Mouse (Mus musculus): Measurements from ENCODE around the gene Fiz1.
"Not testable (repeated sequence)": the region's sequence is repeated elsewhere in the genome, so short reads cannot be mapped to it uniquely, and the experiment has no call there.

Gene Fiz1

DNA sequence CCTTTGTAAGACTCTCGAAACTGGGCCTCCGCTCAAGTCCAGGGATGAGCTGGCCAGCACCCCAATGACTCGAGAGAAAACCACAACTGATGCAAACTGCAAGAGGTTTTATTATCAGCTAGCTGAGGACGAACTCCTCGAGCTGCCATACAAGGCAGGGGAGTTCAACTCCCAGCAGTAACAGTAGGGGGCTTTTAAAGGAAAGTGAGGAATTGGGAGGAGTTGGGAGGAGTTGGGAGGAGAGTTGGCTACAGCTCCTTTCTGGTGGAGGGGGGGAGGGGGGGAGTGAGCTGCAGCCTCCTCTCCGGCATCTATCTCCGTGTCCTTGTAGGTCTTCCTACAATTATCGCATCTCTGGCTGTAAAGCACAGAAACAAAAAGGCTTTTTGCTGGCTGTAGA, 11.6 kb downstream of the Fiz1 start:
- not testable (repeated sequence) for DNase-seq (ENCODE audit: inconsistent ontology term)

DNA sequence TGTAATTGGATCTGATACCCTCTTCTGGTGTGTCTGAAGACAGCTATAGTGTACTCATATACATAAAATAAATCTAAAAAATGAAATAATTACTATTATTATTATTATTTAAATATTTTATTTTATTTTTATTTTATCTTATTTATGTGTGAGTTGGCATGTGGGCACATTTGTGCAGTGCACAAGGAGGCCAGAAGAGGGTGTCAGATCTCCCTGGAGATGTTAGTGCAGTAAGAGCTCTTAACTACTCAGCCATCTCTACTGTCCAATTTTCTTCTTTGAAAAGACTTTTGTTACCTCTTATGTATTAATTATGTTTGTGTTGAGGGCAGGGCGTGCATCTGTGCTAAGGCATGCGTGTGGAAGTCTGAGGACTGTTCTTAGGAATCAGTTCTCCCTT, 14.6 kb downstream of the Fiz1 start:
- no peak for DNase-seq (ENCODE audit: inconsistent ontology term)

DNA sequence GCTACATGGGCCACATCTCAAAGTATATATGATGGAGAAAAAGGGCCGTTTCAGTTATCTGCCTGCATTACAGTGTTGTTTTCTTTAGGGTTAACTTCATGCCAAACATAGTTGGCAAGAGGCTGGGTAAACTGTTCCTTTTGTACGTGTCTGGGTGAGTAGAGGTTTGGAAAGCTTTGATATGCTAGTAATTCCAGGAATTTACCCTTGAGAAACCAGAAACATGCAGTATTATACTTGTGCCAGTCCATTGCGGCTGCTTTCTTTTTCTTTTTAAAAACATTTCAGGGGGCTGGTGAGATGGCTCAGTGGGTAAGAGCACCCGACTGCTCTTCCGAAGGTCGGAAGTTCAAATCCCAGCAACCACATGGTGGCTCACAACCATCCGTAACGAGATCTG, 17.6 kb downstream of the Fiz1 start:
- peak; percentile 88 for DNase-seq (ENCODE audit: inconsistent ontology term)

DNA sequence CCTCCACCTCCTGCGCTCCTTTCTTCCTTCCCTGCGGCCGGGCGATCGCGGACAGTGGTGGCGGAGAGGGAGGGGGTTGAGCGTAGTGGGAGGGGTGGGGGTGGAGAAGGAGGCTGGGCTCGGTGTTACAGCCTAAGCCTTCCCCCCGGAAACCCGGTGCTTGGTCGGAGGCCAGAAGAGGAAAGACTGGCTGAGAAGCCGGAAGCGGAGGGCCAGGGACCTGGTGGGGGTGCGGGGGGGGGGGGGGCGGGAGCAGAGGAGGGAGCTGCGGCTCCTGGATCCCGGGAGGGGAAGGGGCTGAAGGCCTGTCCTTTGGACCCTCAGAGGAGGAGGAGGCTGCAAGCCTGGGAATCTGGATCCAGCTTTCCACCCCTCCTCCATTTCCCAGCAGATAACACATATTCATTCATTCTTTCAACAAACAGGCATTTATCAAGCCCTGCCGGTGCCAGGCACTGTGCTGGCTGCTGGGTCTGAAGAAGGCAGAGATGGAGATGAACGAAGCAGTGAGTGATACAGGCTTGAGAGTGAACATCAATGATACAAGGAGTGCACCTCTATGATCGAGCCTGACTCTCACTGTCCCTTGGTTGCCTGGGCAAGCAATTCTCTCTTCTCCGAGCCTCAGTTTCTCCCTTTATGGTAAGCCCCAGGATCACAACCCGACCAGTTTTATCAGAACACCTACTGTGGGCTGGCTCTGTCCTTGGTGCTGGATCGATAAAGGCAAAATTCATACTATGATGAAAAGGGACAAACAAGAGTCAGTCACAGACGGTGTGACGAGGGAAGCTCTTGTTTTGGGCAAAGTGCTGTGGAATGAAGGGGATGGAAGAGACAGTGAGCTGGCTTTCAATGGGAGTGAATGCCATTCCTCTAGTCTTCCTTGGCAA, 18.2 kb downstream of the Fiz1 start, which contains the start of gene Zfp579:
Gene Zfp579, minus strand, starts transcription at position 156 of the 893 bp plus-strand sequence.
- peak; percentile 96 for DNase-seq (ENCODE audit: inconsistent ontology term)

DNA sequence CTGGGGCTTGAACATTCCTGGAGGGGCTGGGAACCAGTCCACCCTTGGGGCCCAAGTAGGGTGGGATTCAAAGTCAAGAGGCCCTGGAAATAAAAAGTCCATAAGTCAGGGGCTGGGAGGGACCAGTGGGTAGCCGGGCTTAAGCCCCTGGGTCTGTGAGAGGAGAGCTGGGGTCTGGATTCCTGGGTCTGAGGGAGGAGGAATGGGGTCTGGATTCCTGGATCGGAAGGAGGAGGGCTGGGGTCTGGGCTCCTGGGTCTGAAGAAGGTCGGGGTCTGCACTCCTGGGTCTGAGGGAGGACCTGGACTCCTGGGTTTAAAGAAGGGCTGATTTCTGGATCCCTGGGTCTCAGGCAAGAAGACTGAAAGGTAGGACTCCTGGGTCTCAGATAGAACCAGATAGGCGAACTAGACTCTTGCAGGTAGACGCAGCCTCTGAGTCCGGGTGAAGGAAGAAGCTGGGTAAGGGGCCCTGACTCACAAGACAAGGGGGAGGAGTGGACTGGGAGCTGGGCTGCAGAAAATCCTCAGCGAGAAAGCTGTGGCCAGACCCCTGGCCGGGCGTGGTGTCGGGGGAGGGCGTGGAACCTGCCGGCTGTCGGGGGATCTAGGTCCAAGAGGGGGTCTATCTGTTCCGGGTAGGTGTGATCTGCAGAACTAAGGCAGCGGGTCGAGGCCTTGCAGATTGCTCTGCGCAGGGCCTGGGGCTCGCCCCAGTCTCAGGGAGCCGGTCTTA, 19.1 kb downstream of the Fiz1 start:
- peak; percentile 7 for DNase-seq (ENCODE audit: inconsistent ontology term)

DNA sequence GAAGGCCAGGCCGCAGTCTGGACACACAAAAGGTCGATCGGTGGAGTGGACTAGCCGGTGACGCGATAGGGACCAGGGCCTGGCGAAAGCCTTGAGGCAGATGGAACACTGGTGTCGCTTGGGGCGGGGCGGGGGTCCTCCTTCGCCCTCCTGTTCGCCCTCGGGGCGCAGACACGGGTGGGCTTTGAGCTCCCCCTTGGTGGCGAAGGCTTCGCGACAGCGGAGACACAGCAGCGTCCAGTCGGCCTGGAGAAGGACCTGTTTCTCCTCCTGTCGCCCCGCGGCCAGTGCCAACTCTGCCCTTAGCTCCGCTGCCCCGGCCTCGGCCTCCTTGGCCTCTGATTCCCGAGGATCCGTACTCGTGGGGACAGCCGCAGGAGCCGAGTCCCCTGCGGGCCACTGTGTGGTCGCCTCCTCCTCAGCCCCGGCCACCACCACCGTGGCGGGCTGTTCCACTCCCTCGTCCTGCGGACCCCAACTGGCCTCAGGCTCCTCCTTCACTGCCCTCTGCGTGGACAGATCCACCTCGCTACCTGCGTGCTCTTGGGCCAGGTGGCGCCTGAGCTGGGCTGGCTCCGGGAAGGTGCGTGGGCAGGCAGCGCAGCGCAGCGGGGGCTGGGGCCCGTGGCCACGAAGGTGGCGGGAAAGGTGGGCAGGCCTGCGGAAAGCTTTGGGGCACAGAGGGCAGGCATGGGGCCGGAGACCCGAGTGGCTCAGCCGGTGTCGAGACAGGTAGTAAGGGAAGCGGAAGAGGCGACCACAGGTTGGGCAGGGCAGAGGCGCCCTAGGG, 20.3 kb downstream of the Fiz1 start:
- no peak for DNase-seq (ENCODE audit: inconsistent ontology term)

DNA sequence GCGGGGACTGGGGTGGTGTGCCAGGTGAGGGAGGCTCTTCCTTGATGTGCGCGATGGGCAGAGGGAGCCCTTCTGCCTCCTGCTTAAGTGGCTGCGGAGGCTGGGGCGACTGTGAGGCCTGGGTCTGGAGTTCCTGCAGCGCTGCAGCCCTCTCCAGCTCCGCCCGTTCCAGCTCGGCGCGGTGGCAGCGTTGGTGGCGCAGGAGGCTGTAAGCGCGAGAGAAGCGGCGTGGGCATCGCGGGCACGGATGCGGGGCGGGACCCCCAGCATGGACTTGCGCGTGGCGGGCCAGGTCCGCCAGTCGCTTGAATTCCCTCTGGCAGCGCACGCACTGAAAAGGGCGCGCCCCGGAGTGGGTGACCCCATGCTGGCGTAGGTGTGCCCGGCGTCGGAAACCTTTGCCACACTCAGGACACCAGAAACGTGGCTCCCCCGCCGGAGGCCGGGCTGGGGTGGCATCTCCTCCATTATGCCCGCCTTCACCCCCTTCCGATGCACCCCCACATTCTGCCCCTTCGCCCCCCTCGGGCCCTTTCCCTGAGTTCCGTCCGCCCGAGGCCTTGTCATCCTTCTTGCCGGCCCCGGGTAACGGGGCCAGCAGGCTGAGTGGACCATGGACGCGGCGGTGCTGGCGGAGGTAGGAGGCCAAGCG, 21.0 kb downstream of the Fiz1 start:
- no peak for DNase-seq (ENCODE audit: inconsistent ontology term)

DNA sequence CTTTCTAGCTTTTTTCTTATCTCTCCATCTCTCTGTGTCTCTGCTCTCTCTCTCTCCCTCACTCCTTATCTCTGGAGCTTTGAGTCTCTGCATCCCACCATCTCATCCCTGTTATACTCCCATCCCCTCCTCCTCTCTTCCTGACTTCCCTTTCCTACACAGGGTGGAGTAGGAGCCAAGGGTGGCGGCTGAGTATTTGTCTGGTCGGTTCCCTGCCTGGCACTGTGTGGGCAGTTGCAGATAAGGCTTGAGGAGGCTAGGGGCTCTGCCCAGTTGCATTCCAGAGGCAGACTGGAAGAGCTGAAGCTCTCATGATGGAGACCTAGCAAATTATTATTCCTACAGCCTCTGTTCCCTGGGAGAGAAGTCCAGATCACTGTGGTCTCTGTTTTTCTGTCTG, 26.2 kb downstream of the Fiz1 start:
- DNase-seq (ENCODE audit: inconsistent ontology term), result no peak

DNA sequence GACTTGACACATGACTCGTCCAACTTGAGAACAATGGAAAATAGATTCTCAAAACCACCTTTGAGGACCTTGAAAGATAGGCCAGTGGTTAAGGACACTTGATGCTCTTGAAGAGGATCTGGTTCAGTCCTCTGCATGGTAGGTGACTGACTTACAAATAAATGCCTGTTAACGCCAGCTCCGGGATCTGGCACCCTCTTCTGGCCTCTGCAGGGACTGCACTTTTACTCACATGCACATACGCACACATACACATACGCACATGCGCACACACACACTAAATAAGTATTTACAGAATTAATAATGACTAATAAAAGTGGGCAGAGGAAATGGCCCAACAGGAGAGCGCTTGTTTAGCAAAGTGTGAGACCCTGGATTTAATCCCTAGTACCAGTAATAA, 37.7 kb downstream of the Fiz1 start:
- DNase-seq (ENCODE audit: inconsistent ontology term), result no peak

DNA sequence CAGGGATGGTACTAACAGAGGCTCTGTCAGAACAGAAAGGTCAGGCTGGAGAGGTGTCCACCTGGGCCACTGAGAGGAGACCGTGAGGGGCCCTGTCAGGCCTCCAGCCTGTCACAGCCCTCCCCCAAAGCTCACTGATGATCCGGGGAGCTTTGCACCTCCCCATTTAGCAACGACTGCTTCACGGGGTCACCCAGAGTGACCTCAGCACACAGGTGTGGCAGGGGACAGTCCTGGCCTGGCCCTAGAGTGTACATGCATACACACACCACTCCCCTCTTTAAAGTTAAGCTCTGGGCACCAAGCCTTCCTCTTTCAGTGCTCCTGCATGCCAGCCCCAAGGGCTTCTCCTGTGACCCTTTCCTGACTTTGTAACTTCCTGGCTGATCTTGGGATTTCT, 39.0 kb downstream of the Fiz1 start:
- no peak for DNase-seq (ENCODE audit: inconsistent ontology term)

DNA sequence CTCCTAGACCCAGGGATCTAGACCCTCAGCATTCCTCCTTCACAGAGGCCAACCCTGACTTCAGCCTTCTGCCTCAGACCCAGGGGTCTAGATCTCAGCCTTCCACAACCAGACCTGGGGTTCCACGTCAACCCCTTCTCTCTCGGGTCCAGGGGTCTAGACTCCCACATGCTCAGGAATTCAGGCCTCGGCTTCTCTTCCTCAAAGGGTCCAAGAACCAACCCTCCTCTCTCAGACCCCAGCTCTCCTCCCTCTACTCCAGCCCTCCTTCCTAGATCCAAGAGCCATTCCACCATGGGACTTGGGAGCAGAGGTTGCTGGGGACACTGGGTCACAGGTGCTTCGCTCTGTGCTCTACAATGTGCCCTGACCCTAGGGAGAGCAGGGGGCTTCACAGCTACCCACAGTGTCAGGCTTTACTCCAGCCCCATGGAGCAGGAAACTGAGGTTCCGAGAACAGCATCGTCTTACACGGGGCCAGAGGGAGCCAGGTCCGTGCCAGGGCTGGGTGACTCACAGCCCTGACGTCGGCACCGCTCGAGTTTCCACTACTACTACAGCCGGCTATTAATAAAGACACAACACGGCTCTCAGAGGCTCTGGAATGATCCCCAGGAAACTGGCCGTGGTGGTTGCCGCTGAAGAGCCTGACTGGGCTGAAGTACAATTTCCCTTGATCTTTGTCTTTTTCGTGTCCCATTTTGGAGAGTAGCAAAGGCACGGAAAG, 42.0 kb downstream of the Fiz1 start:
- DNase-seq (ENCODE audit: inconsistent ontology term), result peak; percentile 21

DNA sequence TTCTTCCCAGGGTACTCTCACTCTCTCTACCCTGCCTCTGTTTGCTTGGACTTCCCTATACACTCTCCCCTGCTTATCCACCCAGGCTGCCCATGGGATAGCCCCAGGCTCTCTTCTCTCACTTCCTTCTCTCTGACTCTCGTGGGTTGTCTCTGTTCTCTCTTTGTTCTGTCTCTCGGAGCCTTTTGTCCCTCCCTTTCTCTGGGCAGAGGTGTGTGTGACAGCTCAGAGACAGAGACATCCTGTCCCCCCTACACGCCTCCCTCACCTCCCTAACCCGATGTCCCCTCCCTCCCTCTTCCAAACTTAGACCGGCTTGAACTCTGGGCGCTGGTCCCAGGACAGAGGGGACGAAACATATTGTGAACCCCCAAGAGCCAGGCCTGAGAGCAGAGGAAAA, 42.8 kb downstream of the Fiz1 start:
- DNase-seq (ENCODE audit: inconsistent ontology term), result no peak

DNA sequence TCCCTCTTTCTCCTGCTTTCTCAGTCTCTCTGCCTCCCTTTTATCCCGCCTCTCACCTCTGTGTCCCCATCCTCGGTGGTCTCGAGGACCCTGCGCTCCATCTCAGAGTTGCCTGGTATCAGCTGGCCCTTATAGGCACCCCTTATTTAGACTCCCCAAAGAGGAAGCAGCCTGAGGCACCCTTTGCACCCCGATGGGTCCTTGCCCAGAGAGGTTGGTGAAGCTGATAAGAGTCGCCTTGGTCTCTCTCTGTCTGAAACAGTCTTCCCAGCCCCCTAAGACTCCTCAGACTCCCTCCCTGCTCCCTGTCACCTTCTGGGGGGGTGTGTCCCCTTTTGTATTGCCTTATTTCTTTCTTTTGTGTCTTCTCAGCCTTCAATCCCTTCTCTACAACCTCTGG, 43.4 kb downstream of the Fiz1 start, which contains the start of gene Sbk3:
Gene Sbk3, minus strand, starts transcription at position 101 of the 400 bp plus-strand sequence.
- no peak for DNase-seq (ENCODE audit: inconsistent ontology term)

DNA sequence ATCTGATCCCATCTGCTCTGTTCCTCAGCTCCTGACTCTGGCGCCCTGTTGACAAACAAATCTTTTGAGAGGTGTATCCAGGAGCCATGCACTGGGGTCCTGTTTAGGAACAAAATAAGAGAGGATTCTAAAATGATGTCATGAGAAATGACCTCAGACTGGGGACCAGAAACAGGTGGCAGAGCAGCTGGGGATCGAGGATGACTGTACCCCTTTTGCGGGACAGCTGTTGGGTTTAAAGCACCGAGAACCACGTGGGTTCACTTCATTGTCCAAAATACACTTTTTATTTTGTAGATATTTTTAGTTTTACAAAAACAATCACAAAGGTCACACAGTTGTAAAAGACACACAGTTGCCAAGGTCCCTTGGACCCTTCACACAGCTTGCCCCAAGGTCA, 49.5 kb downstream of the Fiz1 start:
- DNase-seq (ENCODE audit: inconsistent ontology term), result no peak

DNA sequence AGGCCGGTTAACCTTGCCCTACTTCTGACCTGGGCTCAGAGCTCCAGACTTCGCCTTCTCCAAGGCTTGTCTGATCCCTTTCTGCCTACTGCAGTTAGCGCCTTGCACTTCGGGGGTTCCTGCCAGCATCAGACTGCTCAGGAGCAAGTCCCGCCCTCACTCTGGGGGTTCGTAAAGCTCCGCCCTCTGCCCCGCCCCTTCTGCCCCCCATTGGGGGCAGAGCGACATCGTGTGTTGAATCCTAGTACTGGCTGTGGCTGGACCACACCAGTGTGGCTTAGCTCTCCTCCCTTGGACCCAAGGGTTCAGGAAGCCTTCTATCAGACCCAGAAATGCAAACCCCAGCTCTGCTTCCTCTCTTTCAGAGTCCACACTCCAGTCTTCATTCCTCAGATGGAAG, 50.2 kb downstream of the Fiz1 start, which contains the start of gene Sbk2:
Gene Sbk2, minus strand, starts transcription at position 135 of the 400 bp plus-strand sequence.
- DNase-seq (ENCODE audit: inconsistent ontology term), result peak; percentile 70

DNA sequence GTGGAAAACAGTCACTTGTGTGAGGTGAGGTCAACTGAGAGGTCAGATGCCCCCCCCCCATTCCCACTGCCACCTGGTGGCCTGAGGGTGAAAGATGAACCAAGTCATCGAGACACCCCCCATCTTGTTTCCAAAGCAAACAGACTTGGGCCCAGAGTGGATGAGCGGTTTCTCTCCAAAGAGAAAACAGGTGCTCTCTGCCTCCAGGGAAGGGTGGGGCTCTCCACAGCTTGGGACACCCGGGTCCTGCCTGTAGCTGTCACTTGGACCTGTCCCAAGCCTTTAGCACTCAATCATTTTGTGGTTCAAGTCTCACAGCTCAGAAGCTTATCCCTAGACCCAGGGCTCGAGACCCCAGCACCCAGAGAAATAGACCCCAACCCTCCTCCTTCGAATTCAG, 51.0 kb downstream of the Fiz1 start:
- DNase-seq (ENCODE audit: inconsistent ontology term), result no peak

DNA sequence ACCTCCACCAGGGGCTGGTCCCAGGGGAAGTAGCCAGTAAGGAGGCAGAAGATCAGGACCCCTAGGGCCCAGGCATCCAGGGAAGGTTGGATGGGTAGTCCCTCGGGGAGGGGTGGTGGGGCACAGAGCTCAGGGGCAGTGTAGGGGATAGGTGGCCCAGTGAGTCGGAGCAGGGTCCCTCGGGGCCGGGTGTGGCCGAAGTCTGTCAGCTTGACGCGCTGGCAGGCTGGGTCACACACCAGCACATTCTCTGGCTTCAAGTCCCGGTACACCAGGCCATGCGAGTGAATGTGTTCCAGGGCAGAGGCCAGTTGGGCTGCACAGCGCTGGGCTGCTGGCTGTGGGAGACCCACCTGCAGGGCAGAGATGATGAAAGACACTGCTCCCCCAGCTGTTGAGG, 57.1 kb downstream of the Fiz1 start:
- DNase-seq (ENCODE audit: inconsistent ontology term), result no peak
